In the genomic region with DNA sequence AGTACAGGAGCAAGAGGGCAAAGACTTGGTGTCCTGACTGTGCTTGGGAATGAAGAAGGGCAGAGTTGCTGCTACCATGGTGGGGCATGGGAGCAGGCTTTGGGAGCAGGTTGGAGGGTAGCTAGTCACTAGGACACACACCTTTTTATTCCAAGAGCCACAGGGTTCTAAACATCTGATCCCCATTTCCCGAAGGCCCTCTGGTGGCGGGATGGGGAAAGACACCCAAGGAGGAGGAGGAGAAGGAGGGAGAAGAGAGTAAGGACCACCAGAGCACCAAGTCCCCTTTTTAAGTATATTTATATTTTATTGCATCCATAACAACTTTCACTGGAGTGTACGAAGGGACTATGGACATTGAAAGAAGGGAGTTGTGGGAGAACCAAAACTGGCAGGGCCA, we compare ENCODE assay signal across 10 mouse cellular contexts. TPM values are rescaled to one million over a fixed set of nuclear protein-coding genes. Genes with fewer than 3 reads are reported as not detected.
DNase-seq lines count a peak whose midpoint lies in the region; ATAC-seq and TF ChIP-seq lines count a peak whose summit lies in the region.
"Had no signal": no experiment of that assay in that cellular context is flagged by ENCODE, and none has a peak within 500 bp of the region (broad histone marks: within the 10 kb centered on the region; RNA-seq: fewer than 3 reads in every experiment).

No protein-coding gene starts in this region.

- 10% methylated on average over 3 of the region's 3 CpGs for WGBS in hindbrain, embryonic 10.5 days
- 19% methylated on average over 3 of the region's 3 CpGs for WGBS in hindbrain, embryonic 16.5 days
- WGBS in embryonic facial prominence, embryonic 10.5 days, result 18% methylated on average over 3 of the region's 3 CpGs

- H3K36me3 ChIP-seq in hindbrain, embryonic 10.5 days, result no peaks in the 10 kb centered on the region
- H3K36me3 ChIP-seq in hindbrain, embryonic 16.5 days (ENCODE audit: control insufficient read depth, insufficient read depth, low read length), result no peaks in the 10 kb centered on the region
- no peaks in the 10 kb centered on the region for H3K36me3 ChIP-seq in ES-Bruce4 (ENCODE audit: control insufficient read depth, insufficient read depth, low read length, poor library complexity, severe bottlenecking)
- no peaks in the 10 kb centered on the region for H3K36me3 ChIP-seq in embryonic facial prominence, embryonic 10.5 days (replicated peaks)
- H3K36me3 ChIP-seq: embryonic facial prominence, embryonic 13.5 days; limb, embryonic 15.5 days had no signal

- TF ChIP-seq POLR2A in ES-Bruce4 (IDR thresholded peaks at IDR 0.05; ENCODE audit: insufficient read depth, low read length), result no peak

- TF ChIP-seq CTCF in ES-Bruce4 (IDR thresholded peaks at IDR 0.05; ENCODE audit: low read depth, low read length), result peak; percentile 64
- peak; percentile 80 for TF ChIP-seq CTCF in left cerebral cortex, adult 2 months (IDR thresholded peaks at IDR 0.05)

- ATAC-seq in hindbrain, embryonic 16.5 days, result no peak

- H3K4me2 ChIP-seq in hindbrain, embryonic 16.5 days (ENCODE audit: low read length), result no peak overlapping the region
- H3K4me2 ChIP-seq: embryonic facial prominence, embryonic 13.5 days; limb, embryonic 15.5 days had no signal

- no peak overlapping the region for H3K27ac ChIP-seq in hindbrain, embryonic 10.5 days
- H3K27ac ChIP-seq in hindbrain, embryonic 16.5 days (ENCODE audit: low read depth, low read length), result no peak overlapping the region
- H3K27ac ChIP-seq in ES-Bruce4 (ENCODE audit: insufficient read depth, low read length), result no peak overlapping the region
- H3K27ac ChIP-seq in embryonic facial prominence, embryonic 10.5 days (replicated peaks), result no peak overlapping the region
- H3K27ac ChIP-seq in left cerebral cortex, adult 2 months, result no peak overlapping the region
- H3K27ac ChIP-seq: embryonic facial prominence, embryonic 13.5 days; limb, embryonic 15.5 days had no signal

- TF ChIP-seq EP300 in ES-Bruce4 (IDR thresholded peaks at IDR 0.05; ENCODE audit: insufficient read depth, low read depth, low read length), result no peak

- peaks cover 16% of the 10 kb centered on the region for H3K4me1 ChIP-seq in hindbrain, embryonic 10.5 days (replicated peaks)
- H3K4me1 ChIP-seq in hindbrain, embryonic 16.5 days (ENCODE audit: control insufficient read depth, insufficient read depth, low read depth, low read length), result no peaks in the 10 kb centered on the region; the same call in 1 of the 2 replicates
- H3K4me1 ChIP-seq in ES-Bruce4 (ENCODE audit: control insufficient read depth, insufficient read depth, low read length), result no peaks in the 10 kb centered on the region
- no peaks in the 10 kb centered on the region for H3K4me1 ChIP-seq in embryonic facial prominence, embryonic 10.5 days
- H3K4me1 ChIP-seq: embryonic facial prominence, embryonic 13.5 days; limb, embryonic 15.5 days had no signal

- H3K9ac ChIP-seq in hindbrain, embryonic 16.5 days (ENCODE audit: low read depth, low read length), result no peak overlapping the region
- no peak overlapping the region for H3K9ac ChIP-seq in ES-Bruce4 (ENCODE audit: low read depth, poor library complexity, severe bottlenecking)
- H3K9ac ChIP-seq: embryonic facial prominence, embryonic 13.5 days; limb, embryonic 15.5 days had no signal

- H3K27me3 ChIP-seq in hindbrain, embryonic 10.5 days (ENCODE audit: insufficient read depth, poor library complexity, severe bottlenecking), result no peaks in the 10 kb centered on the region
- no peaks in the 10 kb centered on the region for H3K27me3 ChIP-seq in hindbrain, embryonic 16.5 days (replicated peaks; ENCODE audit: control insufficient read depth, insufficient read depth, low read length)
- no peaks in the 10 kb centered on the region for H3K27me3 ChIP-seq in ES-Bruce4 (ENCODE audit: control insufficient read depth, insufficient read depth, low read length, poor library complexity, severe bottlenecking)
- no peaks in the 10 kb centered on the region for H3K27me3 ChIP-seq in embryonic facial prominence, embryonic 10.5 days (replicated peaks; ENCODE audit: low read depth, poor library complexity, severe bottlenecking)
- H3K27me3 ChIP-seq: embryonic facial prominence, embryonic 13.5 days; limb, embryonic 15.5 days had no signal

- H3K4me3 ChIP-seq in hindbrain, embryonic 10.5 days, result no peak overlapping the region
- no peak overlapping the region for H3K4me3 ChIP-seq in hindbrain, embryonic 16.5 days (ENCODE audit: low read length)
- no peak overlapping the region for H3K4me3 ChIP-seq in ES-Bruce4 (ENCODE audit: low read depth, low read length)
- H3K4me3 ChIP-seq in embryonic facial prominence, embryonic 10.5 days, result no peak overlapping the region
- no peak overlapping the region for H3K4me3 ChIP-seq in left cerebral cortex, adult 2 months
- H3K4me3 ChIP-seq: embryonic facial prominence, embryonic 13.5 days; limb, embryonic 15.5 days had no signal

- intact Hi-C loops in left cerebral cortex, adult 2 months (cut with DNase I), result no loop called here

- peak; percentile 72 for DNase-seq in hindbrain, embryonic 10.5 days (ENCODE audit: low spot score)
- DNase-seq in adrenal gland, postnatal 36 days, result peak; percentile 58 to 71
- peak; percentile 73 for DNase-seq in embryonic facial prominence, embryonic 10.5 days (ENCODE audit: low spot score)
- DNase-seq in left cerebral cortex, adult 2 months (ENCODE audit: extremely low spot score in 1 of 2, low spot score in 2 of 2), result peak; percentile 36 to 61
- peak; percentile 43 for DNase-seq in ovary, postnatal 36 days (ENCODE audit: low spot score)
- DNase-seq in T-cell, adult 2 months (ENCODE audit: low spot score), result no peak

- H3K9me3 ChIP-seq in hindbrain, embryonic 10.5 days, result no peaks in the 10 kb centered on the region
- no peaks in the 10 kb centered on the region for H3K9me3 ChIP-seq in hindbrain, embryonic 16.5 days (ENCODE audit: control insufficient read depth, low read length)
- no peaks in the 10 kb centered on the region for H3K9me3 ChIP-seq in ES-Bruce4 (replicated peaks; ENCODE audit: control insufficient read depth, insufficient read depth, low read length, poor library complexity, severe bottlenecking)
- no peaks in the 10 kb centered on the region for H3K9me3 ChIP-seq in embryonic facial prominence, embryonic 10.5 days
- H3K9me3 ChIP-seq: embryonic facial prominence, embryonic 13.5 days; limb, embryonic 15.5 days had no signal

RNA-seq across cellular contexts. Expression of gene Wdfy3, which starts 57.0 kb away (rescaled TPM):
- polyA plus RNA-seq in hindbrain, embryonic 10.5 days (2016; fragmentation: Nextera tagmentation; extraction: Ambion mirVana), result 19.5 and 24.2 TPM in 2 replicates
- polyA plus RNA-seq in hindbrain, embryonic 16.5 days (2015; fragmentation: Nextera tagmentation; extraction: Ambion mirVana), result 22.5 and 25.4 TPM in 2 replicates
- polyA plus RNA-seq in ES-Bruce4 (2011; ENCODE audit: insufficient read depth, insufficient read length, low read depth, missing spikeins), result 20.2 TPM in 2 replicates
- total RNA-seq in adrenal gland, postnatal 36 days (2021), result 10 to 100 TPM; 41.5 to 51.1 TPM
- polyA plus RNA-seq in embryonic facial prominence, embryonic 10.5 days (2016; fragmentation: Nextera tagmentation; extraction: Ambion mirVana), result 17.0 and 17.2 TPM in 2 replicates
- total RNA-seq in left cerebral cortex, adult 2 months (2021), result 100 to 1,000 TPM; 139 to 145 TPM
